Mouse (Mus musculus) MEL (cell line): ENCODE measurements around the gene Ptgdr2.

Source experiments
- CHD2 ChIP-seq: IDR thresholded peaks from 2 replicates; pipeline ENCODE4 v1.6.1; 2011; ENCODE audit warnings: low read length, improper control_type of control experiment
- CTCF ChIP-seq, 3 experiments: IDR thresholded peaks in 2 of 3; conservative IDR thresholded peaks in 1 of 3; 2 replicates each; pipeline ENCODE4 v1.5.1; 2011 to 2012; ENCODE audit warnings: low read length in 3 of 3, low read depth in 2 of 3, mild to moderate bottlenecking in 2 of 3, improper control_type of control experiment in 1 of 3, inconsistent platforms in 1 of 3, mixed read lengths in 1 of 3, moderate library complexity in 1 of 3; ENCODE audit not compliant: control insufficient read depth in 1 of 3, insufficient read depth in 1 of 3, poor library complexity in 1 of 3, severe bottlenecking in 1 of 3
- POLR2A ChIP-seq, 2 experiments: IDR thresholded peaks; 2 replicates each; pipeline ENCODE4 v1.6.1; 2011 to 2012; ENCODE audit warnings: low read length in 2 of 2, mild to moderate bottlenecking in 2 of 2, control low read depth in 1 of 2, improper control_type of control experiment in 1 of 2, low read depth in 1 of 2, moderate library complexity in 1 of 2; ENCODE audit not compliant: control insufficient read depth in 1 of 2, insufficient read depth in 1 of 2, poor library complexity in 1 of 2
- RAD21 ChIP-seq: IDR thresholded peaks from 2 replicates; pipeline ENCODE4 v1.6.1; 2011; ENCODE audit warnings: mild to moderate bottlenecking, low read depth, low read length, improper control_type of control experiment
- ZC3H11A ChIP-seq: IDR thresholded peaks from 2 replicates; pipeline ENCODE4 v1.6.1; 2012; ENCODE audit warnings: low read depth, mild to moderate bottlenecking, inconsistent platforms, low read length, improper control_type of control experiment

DNA sequence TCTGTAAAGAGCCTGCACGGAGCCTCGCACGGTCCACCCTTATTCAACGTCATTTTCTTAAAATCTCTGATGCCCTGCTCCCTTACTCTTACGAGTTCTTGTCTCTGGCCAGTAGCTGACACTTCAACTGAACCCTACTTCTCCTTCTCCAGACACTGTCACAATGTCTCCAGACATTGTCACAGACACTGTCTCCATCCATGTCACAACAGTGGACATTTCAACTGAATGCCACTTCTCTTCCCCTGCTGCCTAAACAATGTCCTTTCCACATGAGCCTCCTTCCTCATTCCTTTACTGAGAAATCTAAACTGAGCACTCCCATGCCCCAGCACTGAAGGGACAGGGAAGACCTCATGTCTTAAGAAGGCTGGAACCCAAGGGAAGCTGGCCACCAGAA, 10.3 kb downstream of the Ptgdr2 start:
- TF ChIP-seq POLR2A (IDR thresholded peaks at IDR 0.05; ENCODE audit: control insufficient read depth in 1 of 2, insufficient read depth in 1 of 2, low read depth in 1 of 2, low read length in 2 of 2, poor library complexity in 1 of 2) (no peak), RAD21 (no peak; the same call in 1 of the 2 replicates), ZC3H11A (no peak), CHD2 (no peak), CTCF (IDR thresholded peaks at IDR 0.05 in 2 of 3, conservative IDR thresholded peaks at IDR 0.05 in 1 of 3; ENCODE audit: control insufficient read depth in 1 of 3, insufficient read depth in 1 of 3, low read depth in 2 of 3, low read length in 3 of 3, poor library complexity in 1 of 3, severe bottlenecking in 1 of 3) (no peak)
